Mouse (Mus musculus) small intestine, adult 2 months (tissue): Measurements from ENCODE around the gene Ccdc163. TPM values are rescaled to one million over a fixed set of nuclear protein-coding genes. Genes with fewer than 3 reads are reported as not detected.

Experiments
- H3K27ac ChIP-seq: fragments of 200-500 bp; 2 replicates; pipeline ENCODE4 v1.5.1; 2012; ENCODE audit warnings: low read depth, low read length, control low read depth, inconsistent platforms; ENCODE audit not compliant: insufficient read depth
- H3K27me3 ChIP-seq: fragments of 200-500 bp; 2 replicates; pipeline ENCODE4 v1.6.1; 2012; ENCODE audit warnings: mild to moderate bottlenecking, moderate library complexity, low read length, inconsistent platforms; ENCODE audit not compliant: control insufficient read depth, insufficient read depth
- H3K36me3 ChIP-seq: fragments of 200-500 bp; 2 replicates; pipeline ENCODE4 v1.6.1; 2012; ENCODE audit warnings: mild to moderate bottlenecking, low read length, control low read depth, inconsistent platforms; ENCODE audit not compliant: control insufficient read depth, insufficient read depth
- H3K4me1 ChIP-seq: fragments of 200-500 bp; 2 replicates; pipeline ENCODE4 v1.6.1; 2012; ENCODE audit warnings: low read length, inconsistent platforms, mixed read lengths; ENCODE audit not compliant: control insufficient read depth, insufficient read depth, insufficient read length
- H3K4me3 ChIP-seq: fragments of 200-500 bp; 2 replicates; pipeline ENCODE4 v1.5.1; 2012; ENCODE audit warnings: low read depth, mild to moderate bottlenecking, control low read depth, inconsistent platforms, low read length, moderate library complexity
- CTCF ChIP-seq: fragments of 200-500 bp; IDR thresholded peaks from 2 replicates; pipeline ENCODE4 v1.5.1; 2012; ENCODE audit warnings: low read depth, mild to moderate bottlenecking, control low read depth, inconsistent platforms, low read length, moderate library complexity, mixed read lengths; ENCODE audit not compliant: insufficient replicate concordance, insufficient read length; ENCODE audit errors: extremely low read depth
- POLR2A ChIP-seq: fragments of 200-500 bp; IDR thresholded peaks from 2 replicates; pipeline ENCODE4 v1.6.1; 2012; ENCODE audit warnings: low read depth, mild to moderate bottlenecking, control low read depth, inconsistent platforms, low read length, moderate library complexity
- WGBS: fragments of 180-500 bp; shearing (Covaris S2); methylation state at CpG from one replicate; pipeline ENCODE4 v1.1.7; 2018; 5-methylcytosine and 5-hydroxymethylcytosine counted together
- polyA plus RNA-seq: library from polyadenylated mRNA; depleted of rRNA; stranded (reverse); fragments of >200 nt; gene quantifications from 2 replicates; pipeline ENCODE4 v1.2.3, GENCODE M21; 2012

Gene Ccdc163
- polyA plus RNA-seq, 1 experiment, result 8.9 TPM

DNA sequence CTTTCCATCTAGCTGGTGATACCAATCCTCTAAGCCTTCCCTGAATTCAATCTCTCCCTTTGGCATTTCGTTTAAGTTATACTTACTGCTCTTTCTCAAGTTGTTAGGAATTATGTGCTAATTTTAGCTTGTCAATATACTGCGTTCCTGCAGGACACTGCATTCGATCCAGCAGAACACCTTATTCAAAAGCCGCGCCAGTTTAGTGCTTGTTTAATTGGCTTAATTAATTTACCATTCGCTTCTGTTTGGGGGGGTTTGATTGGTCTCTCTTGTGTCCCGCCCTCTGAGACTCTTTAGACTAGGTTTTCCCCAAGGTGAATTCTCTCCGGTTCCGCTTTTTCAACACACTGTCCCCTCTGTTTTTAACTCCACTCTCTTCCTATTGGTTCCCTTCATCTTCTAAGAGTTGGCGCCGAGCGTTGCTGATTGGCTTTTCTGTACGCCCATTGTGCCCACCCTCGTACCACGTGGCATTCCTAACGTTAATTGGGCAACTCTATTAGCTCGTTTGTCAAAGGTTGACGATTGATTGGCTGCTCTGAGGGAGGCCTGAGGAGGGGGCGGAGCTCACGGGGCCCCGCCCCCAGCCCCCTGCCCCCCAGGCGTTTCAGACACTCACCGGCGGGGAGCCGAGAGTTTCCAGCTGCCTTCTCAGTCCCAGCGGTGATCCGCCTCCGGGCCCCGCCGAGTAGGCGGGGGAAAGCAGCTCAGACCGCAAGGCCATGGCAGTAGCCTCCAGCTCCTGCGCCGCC is 12.2 kb downstream of the Ccdc163 start, which contains the start of gene Tesk2:
Gene Tesk2 (plus strand): TSS at position 606 of the 755 bp plus-strand sequence.
- H3K4me1 ChIP-seq, result peaks cover 4% of the 10 kb centered on the region; the same call in 1 of the 2 replicates
- peaks cover 1% of the 10 kb centered on the region; the same call in 1 of the 2 replicates for H3K36me3 ChIP-seq
- no peaks in the 10 kb centered on the region for H3K27me3 ChIP-seq
- peak within 1 kb of the TSS; percentile 98 for H3K4me3 ChIP-seq
- WGBS, result under 1% methylated on average over 34 of the region's 34 CpGs
- H3K27ac ChIP-seq, result peak within 1 kb of the TSS; percentile 77
- TF ChIP-seq CTCF (no peak), POLR2A (peak; percentile 87)

DNA sequence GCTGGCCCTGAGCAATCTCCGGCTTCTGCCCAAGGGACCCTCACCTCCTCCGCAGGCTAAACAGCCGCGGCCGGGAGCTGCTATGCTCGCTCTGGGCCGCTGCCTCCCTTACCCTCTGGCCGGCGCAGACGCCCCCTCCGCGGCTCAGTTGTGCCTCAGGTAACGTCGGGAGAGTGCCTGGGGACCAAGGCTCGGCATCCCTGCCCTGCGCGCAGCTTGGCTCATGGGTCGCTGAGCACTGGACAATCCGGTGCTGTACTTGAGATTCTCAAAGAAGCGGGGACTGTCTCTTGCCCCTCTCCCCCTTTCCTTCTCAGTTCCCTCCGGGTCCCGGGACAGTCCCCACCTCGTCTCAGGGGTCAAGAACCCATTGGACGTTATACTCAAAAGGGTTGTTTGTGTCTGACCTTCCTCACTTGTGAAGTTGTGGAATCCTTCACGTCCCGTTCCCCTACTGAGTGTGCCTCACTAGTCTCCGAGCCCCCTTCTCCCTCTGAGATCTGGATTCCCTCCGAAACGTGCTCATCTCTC is 12.9 kb downstream of the Ccdc163 start:
- TF ChIP-seq CTCF (no peak), POLR2A (no peak)
- under 1% methylated on average over 29 of the region's 29 CpGs for WGBS
- H3K27ac ChIP-seq, result peak overlapping the region; percentile 77

DNA sequence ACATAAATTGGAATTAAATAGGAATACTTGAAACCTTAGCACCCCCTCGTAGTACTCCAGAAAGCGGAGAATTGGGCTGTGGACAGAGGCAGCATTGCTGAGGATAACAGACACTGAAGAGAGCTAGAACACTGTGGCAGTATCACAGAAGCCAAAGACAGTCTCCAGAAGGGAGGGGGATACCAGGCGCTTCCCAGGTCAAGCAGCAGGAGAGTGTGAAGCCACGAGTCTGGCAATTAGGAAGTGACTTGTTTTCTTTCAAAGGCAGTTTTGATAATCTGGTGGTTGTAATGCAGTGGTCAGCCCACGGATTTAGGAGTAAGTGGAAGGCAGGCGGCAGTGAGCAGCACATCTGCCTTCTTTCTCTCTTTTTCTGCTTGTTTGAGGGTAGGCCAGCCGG is 13.9 kb downstream of the Ccdc163 start:
- Histone ChIP-seq H3K4me1 (peaks cover 9% of the 10 kb centered on the region; the same call in 1 of the 2 replicates), H3K27ac (no peak overlapping the region), H3K36me3 (peaks cover 1% of the 10 kb centered on the region; the same call in 1 of the 2 replicates), H3K27me3 (no peaks in the 10 kb centered on the region), H3K4me3 (peak overlapping the region; percentile 48)
- WGBS, result 53% methylated on average over 7 of the region's 7 CpGs
- TF ChIP-seq POLR2A (no peak), CTCF (no peak)

More for the DNA sequence above, 12.9 kb downstream of the Ccdc163 start:
- Histone ChIP-seq H3K36me3 (peaks cover 1% of the 10 kb centered on the region; the same call in 1 of the 2 replicates), H3K27me3 (no peaks in the 10 kb centered on the region), H3K4me1 (peaks cover 6% of the 10 kb centered on the region; the same call in 1 of the 2 replicates), H3K4me3 (peak overlapping the region; percentile 98)

DNA sequence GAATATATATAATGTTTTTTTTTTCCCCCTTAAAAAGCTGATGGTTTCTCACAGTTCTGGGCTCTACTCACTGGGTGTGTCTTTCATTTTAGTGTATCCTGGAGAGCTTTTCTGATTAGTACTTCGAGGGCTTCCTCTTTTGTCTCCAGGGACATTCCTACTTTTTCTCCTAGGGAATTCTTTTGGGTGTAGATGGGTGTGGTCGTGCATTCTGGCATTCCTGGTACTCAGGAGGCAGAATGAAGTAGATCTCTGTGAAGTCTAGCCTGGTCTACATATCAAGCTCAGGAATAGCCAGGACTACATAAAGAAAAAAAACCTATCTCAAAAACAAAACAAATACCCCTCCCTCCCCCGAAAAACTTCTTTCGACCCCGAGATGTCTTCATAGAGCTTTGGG is 17.1 kb downstream of the Ccdc163 start:
- Histone ChIP-seq H3K4me1 (peaks cover 13% of the 10 kb centered on the region), H3K4me3 (no peak overlapping the region), H3K27me3 (no peaks in the 10 kb centered on the region), H3K27ac (no peak overlapping the region), H3K36me3 (peaks cover 1% of the 10 kb centered on the region; the same call in 1 of the 2 replicates)
- TF ChIP-seq CTCF (no peak), POLR2A (no peak)
- WGBS, result 67% methylated on average over 5 of the region's 5 CpGs

DNA sequence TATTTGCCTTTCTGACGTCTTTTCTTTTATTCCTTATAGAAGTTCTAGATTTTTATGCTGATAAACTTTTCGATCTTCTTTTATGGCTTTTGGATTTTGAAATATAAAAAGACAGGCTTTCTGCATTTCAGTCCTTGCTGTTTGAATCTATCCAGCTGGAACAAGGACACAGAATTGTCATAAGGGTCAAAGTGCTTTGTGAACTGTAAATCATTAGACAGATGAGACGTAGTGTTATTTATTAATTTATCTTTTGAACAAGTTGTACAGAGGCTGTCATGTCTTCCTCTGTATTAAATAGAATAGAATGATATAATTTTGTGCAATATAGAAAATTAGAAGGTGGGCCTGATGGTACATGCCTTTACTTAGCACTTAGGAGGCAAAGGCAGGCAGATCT is 19.1 kb downstream of the Ccdc163 start:
- no peak for TF ChIP-seq POLR2A
- TF ChIP-seq CTCF, result no peak
- Histone ChIP-seq H3K36me3 (peaks cover 1% of the 10 kb centered on the region; the same call in 1 of the 2 replicates), H3K27ac (peak overlapping the region; percentile 89), H3K4me1 (peaks cover 22% of the 10 kb centered on the region), H3K4me3 (no peak overlapping the region), H3K27me3 (no peaks in the 10 kb centered on the region)
- 25% methylated on average over 3 of the region's 3 CpGs for WGBS

DNA sequence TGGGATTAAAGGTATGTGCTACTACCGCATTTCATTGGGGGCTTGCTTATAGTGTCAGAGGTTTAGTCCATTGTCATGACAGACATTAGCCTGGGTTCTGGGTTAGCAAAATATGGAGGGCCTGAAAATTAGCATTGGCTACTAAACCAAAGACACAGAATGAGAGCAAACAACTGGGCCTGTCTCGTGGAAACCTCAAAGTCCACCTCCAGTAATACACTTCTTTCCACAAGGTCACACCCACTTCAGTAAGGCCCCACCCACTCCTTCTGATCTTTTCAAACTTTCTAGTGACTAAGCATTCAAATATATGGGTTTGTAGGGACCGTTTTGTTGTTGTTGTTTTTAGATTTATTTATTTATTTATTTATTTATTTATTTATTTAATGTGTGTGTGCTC is 21.2 kb downstream of the Ccdc163 start:
- 50% methylated on average over 3 of the region's 3 CpGs for WGBS
- H3K4me1 ChIP-seq, result peaks cover 29% of the 10 kb centered on the region
- TF ChIP-seq POLR2A, result no peak
- peak overlapping the region; percentile 93 for H3K27ac ChIP-seq
- H3K27me3 ChIP-seq, result no peaks in the 10 kb centered on the region
- no peak overlapping the region for H3K4me3 ChIP-seq
- H3K36me3 ChIP-seq, result peaks cover 1% of the 10 kb centered on the region; the same call in 1 of the 2 replicates

DNA sequence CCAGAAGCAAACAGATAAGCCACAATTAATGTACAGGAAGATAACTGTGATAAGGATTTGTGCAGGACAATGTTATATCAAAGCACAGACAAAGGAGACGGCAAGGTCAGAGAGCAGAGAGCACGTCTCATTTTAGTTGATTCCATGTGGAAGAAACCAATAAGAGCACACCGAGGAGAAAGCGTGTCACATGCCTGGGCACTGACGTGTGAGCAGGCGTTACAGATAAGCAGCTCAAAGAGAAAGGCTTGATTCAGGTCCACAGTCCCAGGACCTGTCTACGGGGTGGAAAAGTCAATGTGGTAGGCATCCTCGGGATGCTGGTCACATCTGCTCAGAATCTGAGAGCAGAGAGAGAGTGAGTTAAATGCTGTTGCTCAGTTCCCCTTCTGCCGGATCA is 22.8 kb downstream of the Ccdc163 start:
- Histone ChIP-seq H3K4me1 (peaks cover 23% of the 10 kb centered on the region), H3K36me3 (0 out of 2 replicates have a peak, but pooled peaks cover 2% of the 10 kb centered on the region), H3K4me3 (peak overlapping the region; percentile 32; the same call in 1 of the 2 replicates), H3K27ac (peak overlapping the region; percentile 81), H3K27me3 (no peaks in the 10 kb centered on the region)
- peak; percentile 28; the same call in 1 of the 2 replicates for TF ChIP-seq POLR2A
- TF ChIP-seq CTCF, result no peak; the same call in 1 of the 2 replicates
- WGBS, result 36% methylated on average over 9 of the region's 9 CpGs
